Mouse (Mus musculus) ES-E14 (cell line): ENCODE measurements around the gene Serpina6.

ENCODE experiments used
- CHD2 ChIP-seq: IDR thresholded peaks from 2 replicates; pipeline ENCODE4 v1.6.1; 2014; ENCODE audit warnings: mild to moderate bottlenecking, low read depth, low read length, inconsistent platforms
- HCFC1 ChIP-seq: IDR thresholded peaks from 2 replicates; pipeline ENCODE4 v1.6.1; 2012; ENCODE audit warnings: low read length, inconsistent platforms, borderline replicate concordance; ENCODE audit not compliant: insufficient read depth
- MAFK ChIP-seq: IDR thresholded peaks from 2 replicates; pipeline ENCODE4 v1.6.1; 2014; ENCODE audit warnings: mild to moderate bottlenecking, low read depth, low read length, inconsistent platforms; ENCODE audit not compliant: insufficient read depth
- ZC3H11A ChIP-seq: IDR thresholded peaks from 2 replicates; pipeline ENCODE4 v1.6.1; 2012; ENCODE audit warnings: low read depth, mild to moderate bottlenecking, inconsistent platforms, low read length, borderline replicate concordance
- ZNF384 ChIP-seq: IDR thresholded peaks from 2 replicates; pipeline ENCODE4 v1.6.1; 2012; ENCODE audit warnings: low read depth, low read length, inconsistent platforms

GRCm38 (mm10) chr12:103681739-103682138, 24.7 kb upstream of the Serpina6 start:
- no peak for TF ChIP-seq CHD2
- TF ChIP-seq HCFC1: no peak
- TF ChIP-seq ZNF384: no peak
- no peak for TF ChIP-seq ZC3H11A
- no peak for TF ChIP-seq MAFK
